Comparison of ENCODE assay signal across 10 mouse cellular contexts in genomic region chr3:84288931-84289330, GRCm38 (mm10).
"Had no signal": no experiment of that assay in that cellular context is flagged by ENCODE, and none has a peak within 500 bp of the region (broad histone marks: within the 10 kb centered on the region; RNA-seq: fewer than 3 reads in every experiment).

No protein-coding gene starts in this region.

- DNase-seq: kidney, adult 18-20 months; kidney, postnatal 10 days; kidney, postnatal 4 days; liver; liver, embryonic 13.5 days; liver, postnatal 0 days; lung, postnatal 14 days; retina, postnatal 1 day; right cerebral cortex, postnatal 14 days; thymus, postnatal 4 days had no signal
